Mouse (Mus musculus) E14TG2a.4 (cell line): Measurements from ENCODE around the gene Ngp.
"Not testable (repeated sequence)": the region's sequence is repeated elsewhere in the genome, so short reads cannot be mapped to it uniquely, and the experiment has no call there.

Experiments
- H3K27me3 ChIP-seq: 2 replicates; pipeline ENCODE4 v1.6.1; 2014; ENCODE audit warnings: low read length, control low read depth; ENCODE audit not compliant: insufficient read depth
- H3K36me3 ChIP-seq: 2 replicates; pipeline ENCODE4 v1.6.1; 2014; ENCODE audit warnings: low read length, control low read depth; ENCODE audit not compliant: insufficient read depth
- H3K4me1 ChIP-seq: replicated peaks from 2 replicates; pipeline ENCODE4 v1.6.1; 2014; ENCODE audit warnings: low read depth, low read length, control low read depth
- H3K4me3 ChIP-seq: replicated peaks from 2 replicates; pipeline ENCODE4 v1.5.1; 2014; ENCODE audit warnings: mild to moderate bottlenecking, low read length
- H3K9me3 ChIP-seq: 2 replicates; pipeline ENCODE4 v1.6.1; 2014; ENCODE audit warnings: low read length, control low read depth
- CTCF ChIP-seq: conservative IDR thresholded peaks from 2 replicates; pipeline ENCODE4 v1.5.1; 2014; ENCODE audit warnings: low read length
- NANOG ChIP-seq: IDR thresholded peaks from 2 replicates; pipeline ENCODE4 v1.6.1; 2014; ENCODE audit warnings: borderline replicate concordance, low read length, mixed read lengths
- POU5F1 ChIP-seq: IDR thresholded peaks from 2 replicates; pipeline ENCODE4 v1.6.1; 2014; ENCODE audit warnings: low read length, borderline replicate concordance

Ngp gene

DNA sequence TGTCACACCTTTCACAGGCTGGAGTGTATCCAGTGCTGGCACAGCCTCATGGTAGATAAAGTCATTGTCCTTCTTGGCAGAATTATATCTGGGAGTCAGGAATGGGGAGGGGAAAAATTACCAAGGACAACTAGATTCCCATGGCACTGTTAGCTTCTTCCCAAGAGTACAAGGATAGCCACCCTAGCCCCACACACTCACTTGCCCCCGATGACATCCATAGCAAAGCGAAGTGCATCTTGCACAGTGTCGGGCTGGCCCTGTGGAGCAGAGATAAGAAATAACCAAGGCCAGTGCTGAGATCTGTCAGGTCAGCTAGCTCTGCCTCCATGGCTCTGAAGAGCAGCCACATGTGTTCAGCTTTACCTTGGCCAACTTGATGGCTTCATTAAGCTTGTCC, 28.7 kb upstream of the Ngp start:
- no peaks in the 10 kb centered on the region for H3K9me3 ChIP-seq
- H3K4me3 ChIP-seq: no peak overlapping the region
- TF ChIP-seq POU5F1 (no peak), CTCF (no peak), NANOG (no peak)
- peaks cover 95% of the 10 kb centered on the region for H3K36me3 ChIP-seq
- peaks cover 24% of the 10 kb centered on the region for H3K4me1 ChIP-seq
- no peaks in the 10 kb centered on the region for H3K27me3 ChIP-seq

DNA sequence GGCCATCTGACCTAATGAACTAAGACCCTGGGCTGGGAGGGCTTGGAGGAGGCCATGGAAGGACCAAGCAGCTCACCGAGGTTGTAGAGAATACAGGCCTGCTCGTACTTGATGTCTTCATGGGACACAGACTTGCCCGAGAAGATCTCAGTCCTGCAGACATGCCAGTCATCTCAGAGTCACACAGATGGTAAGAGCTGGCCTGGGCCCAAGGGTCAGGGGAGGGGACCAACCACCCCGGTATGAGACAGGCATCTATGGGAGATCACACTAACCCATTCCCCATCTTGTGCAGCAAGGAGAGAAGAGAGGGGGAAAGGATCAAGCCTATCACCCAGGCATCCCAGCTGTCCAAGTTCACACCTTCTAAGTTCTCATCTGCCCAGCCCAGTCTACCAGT, 26.3 kb upstream of the Ngp start:
- Histone ChIP-seq H3K9me3 (no peaks in the 10 kb centered on the region), H3K4me1 (peaks cover 14% of the 10 kb centered on the region), H3K36me3 (peaks cover 96% of the 10 kb centered on the region), H3K27me3 (no peaks in the 10 kb centered on the region), H3K4me3 (no peak overlapping the region)
- TF ChIP-seq POU5F1 (no peak), NANOG (no peak), CTCF (no peak)

DNA sequence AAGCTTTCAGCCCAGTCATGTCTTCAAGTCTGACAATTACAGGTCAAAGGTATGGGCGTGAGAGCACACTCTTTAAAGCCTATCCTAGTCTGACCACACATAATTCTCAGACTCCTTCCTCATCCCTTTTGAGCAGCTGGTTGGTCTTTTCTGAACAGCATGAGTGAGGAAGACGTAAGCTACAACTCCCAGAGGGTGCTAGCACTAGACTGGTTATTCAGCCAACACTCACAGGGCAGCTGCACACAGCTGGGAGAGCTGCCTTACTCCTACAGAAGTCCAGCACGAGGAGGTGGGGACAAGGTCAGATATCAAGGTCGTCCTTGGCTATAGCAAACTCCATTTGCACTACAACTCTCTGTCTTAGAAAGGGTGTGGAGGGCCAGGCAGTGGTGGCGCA, 18.9 kb upstream of the Ngp start:
- H3K27me3 ChIP-seq: no peaks in the 10 kb centered on the region
- H3K4me3 ChIP-seq: no peak overlapping the region
- peaks cover 62% of the 10 kb centered on the region for H3K4me1 ChIP-seq
- no peaks in the 10 kb centered on the region for H3K9me3 ChIP-seq
- peaks cover 65% of the 10 kb centered on the region for H3K36me3 ChIP-seq
- no peak for TF ChIP-seq CTCF
- no peak for TF ChIP-seq POU5F1
- TF ChIP-seq NANOG: no peak

DNA sequence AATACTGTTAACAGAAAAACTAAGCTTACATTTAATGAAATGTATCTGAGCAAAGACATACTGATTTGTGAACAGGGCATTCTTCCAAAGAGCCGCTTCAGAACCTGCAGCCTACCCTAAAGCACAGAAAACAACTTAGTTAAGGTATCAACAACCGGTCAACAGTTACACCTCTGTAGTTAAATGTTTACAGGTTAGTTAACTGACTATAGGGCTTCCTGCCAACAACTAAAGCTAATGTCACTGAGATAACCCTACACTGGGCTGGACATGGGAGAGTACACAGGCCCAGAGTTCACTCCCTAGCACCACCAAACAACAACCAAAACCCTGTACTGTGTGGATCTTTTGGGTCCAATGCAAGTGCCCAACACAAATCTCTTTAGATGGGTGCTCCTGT, 16.8 kb upstream of the Ngp start:
- Histone ChIP-seq H3K27me3 (no peaks in the 10 kb centered on the region), H3K4me1 (peaks cover 81% of the 10 kb centered on the region), H3K4me3 (no peak overlapping the region), H3K9me3 (no peaks in the 10 kb centered on the region), H3K36me3 (peaks cover 50% of the 10 kb centered on the region)
- TF ChIP-seq CTCF (no peak), NANOG (no peak), POU5F1 (no peak)

DNA sequence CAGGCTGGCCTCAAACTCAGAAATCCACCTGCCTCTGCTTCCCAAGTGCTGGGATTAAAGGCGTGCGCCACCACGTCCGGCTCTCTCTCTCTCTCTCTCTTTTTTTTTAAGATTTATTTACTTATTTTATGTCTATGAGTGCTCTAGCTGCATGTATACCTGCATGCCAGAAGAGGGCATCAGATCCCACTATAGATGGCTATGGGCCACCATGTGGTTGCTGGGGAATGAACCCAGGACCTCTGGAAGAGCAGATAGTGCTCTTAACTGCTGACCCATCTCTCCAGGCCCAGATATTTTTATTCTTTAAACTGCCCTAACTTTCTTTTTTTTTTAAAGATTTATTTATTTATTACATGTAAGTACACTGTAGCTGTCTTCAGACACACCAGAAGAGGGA, 16.3 kb upstream of the Ngp start:
- TF ChIP-seq CTCF: peak; percentile 25; the same call in 1 of the 2 replicates
- peaks cover 45% of the 10 kb centered on the region for H3K36me3 ChIP-seq
- H3K27me3 ChIP-seq, H3K9me3 ChIP-seq, H3K4me3 ChIP-seq: not testable (repeated sequence)
- H3K4me1 ChIP-seq: peaks cover 77% of the 10 kb centered on the region

DNA sequence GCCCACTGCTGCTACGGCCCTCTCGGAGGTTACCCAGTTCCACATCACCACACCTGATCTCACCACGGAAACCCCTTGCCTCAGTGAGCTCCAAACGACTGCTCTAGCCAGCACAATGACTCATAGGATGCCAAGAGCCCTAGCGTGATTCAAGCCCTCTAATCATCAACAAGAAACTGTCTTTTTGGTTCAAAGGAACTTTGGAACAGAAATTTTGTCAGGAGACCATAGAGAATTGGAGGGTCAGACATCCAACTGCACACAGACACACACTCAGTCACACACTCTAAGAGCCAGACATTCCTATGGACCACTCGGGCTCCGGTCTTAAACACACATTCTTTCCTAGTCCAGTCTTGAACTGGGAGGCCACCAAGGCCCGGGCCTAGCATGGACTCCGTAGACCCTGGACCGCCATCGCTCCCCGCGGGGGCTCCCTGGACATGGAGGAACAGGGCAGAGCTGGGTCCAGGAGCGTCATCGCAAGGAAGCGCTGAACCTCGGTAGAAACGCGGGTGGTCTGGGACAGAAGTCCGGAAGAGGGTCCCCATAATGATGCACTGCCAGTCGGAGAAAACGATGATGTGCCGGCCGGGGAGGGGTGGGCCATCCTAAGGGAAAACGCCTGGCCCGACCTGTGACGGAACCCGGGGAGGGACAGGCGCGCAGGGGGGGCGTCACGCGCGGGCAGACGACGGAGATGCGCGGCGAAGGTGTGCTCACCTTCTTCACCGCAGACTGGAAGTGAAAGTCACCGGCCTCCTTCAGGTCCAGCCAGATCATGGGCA, 12.0 kb upstream of the Ngp start:
- Histone ChIP-seq H3K9me3 (no peaks in the 10 kb centered on the region), H3K27me3 (no peaks in the 10 kb centered on the region), H3K36me3 (peaks cover 20% of the 10 kb centered on the region), H3K4me1 (peaks cover 49% of the 10 kb centered on the region), H3K4me3 (peak overlapping the region; percentile 98)
- TF ChIP-seq POU5F1: no peak
- no peak for TF ChIP-seq NANOG
- no peak for TF ChIP-seq CTCF

DNA sequence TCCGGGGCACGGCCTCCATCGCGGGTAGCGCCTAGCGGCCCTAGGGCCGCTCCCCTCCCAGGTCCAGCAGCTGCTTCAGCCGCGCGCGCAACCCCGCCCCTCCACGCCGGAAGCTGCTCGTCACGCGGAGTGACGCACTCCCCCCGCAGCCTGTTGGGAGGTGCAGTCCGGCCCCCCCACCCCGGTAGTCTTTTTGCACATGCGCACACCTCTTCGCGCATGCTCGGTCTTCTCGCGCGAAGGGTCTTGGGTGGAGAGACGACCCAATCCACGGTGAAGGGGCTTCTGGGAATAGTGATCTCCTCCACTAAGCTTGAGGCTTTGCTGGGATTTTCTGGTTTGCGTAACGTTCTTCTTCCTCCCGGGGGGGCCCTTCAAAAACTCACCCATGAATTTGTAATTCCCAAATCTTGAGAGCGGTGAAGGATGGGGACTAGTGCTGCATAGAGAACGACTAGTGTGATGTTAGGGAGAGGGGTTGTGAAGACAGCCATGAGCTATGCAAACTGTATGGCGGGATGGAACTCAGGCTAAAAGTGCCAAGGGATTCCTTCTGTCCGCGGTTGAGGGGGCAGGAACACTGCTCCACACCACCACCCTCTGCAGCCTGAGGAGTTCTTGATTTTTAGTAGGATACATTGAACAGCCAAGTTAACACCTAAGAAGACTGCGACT, 11.3 kb upstream of the Ngp start, which contains the start of gene Ptpn23:
TSS of gene Ptpn23 (minus strand) at position 115 of the 675 bp plus-strand sequence.
- TF ChIP-seq NANOG (no peak), CTCF (no peak), POU5F1 (no peak)
- peak within 1 kb of the TSS; percentile 98 for H3K4me3 ChIP-seq
- peaks cover 15% of the 10 kb centered on the region for H3K36me3 ChIP-seq
- H3K4me1 ChIP-seq: peaks cover 48% of the 10 kb centered on the region
- no peaks in the 10 kb centered on the region for H3K27me3 ChIP-seq
- no peaks in the 10 kb centered on the region for H3K9me3 ChIP-seq

DNA sequence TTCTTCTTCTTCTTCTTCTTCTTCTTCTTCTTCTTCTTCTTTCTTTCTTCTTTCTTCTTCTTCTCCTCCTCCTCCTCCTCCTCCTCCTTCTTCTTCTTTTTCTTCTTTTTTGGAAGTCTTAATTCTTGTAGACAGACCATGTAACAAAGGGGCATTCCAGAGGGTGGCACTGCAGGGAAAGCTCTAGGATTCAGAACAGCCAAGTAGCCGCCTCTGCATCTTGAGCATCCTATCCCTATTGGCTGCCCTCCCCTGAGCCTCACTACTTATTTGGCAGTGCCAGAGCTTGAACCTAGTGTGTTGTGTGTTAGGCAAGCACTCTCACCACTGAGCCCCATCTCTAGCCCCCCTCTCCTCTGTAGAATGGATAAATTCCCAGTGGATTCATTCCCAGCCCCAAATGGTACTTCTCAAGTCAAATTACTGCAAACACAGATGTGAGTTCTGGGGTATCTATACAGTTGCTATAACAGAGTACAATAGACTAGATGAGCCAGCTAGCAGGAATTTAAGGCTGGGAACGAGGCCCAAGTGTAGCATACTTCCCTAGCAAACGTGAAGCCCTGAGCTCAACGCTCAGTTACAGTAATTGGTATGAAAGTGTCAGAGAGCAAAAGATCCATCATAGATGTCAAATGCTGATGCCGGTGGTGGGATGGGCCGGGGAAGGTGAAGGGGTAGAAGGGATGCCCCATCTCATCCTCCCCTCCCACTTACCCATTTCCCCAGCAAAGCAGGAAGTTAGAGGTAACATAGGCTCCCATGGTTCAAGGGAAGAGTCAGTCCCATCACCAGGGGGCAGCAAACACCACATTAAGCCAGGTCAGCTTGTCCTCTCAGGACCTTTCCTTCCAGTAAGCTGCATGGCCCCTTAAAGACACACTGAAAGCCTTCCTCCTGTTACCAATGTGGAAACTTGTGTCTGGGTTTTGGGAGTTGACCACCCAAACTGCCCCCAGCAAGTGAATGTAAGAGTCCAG, 8.3 kb upstream of the Ngp start:
- H3K27me3 ChIP-seq: no peaks in the 10 kb centered on the region
- no peaks in the 10 kb centered on the region for H3K36me3 ChIP-seq
- no peaks in the 10 kb centered on the region for H3K9me3 ChIP-seq
- H3K4me1 ChIP-seq: peaks cover 28% of the 10 kb centered on the region
- TF ChIP-seq NANOG: no peak
- no peak for TF ChIP-seq POU5F1
- TF ChIP-seq CTCF: peak; percentile 70
- H3K4me3 ChIP-seq: no peak overlapping the region
